Mouse (Mus musculus) olfactory bulb, adult 2 months (tissue): ENCODE results near the gene Mroh9. TPM values are rescaled to one million over a fixed set of nuclear protein-coding genes. Genes with fewer than 3 reads are reported as not detected.

Source experiments
- H3K27ac ChIP-seq: fragments of 200-500 bp; 2 replicates; pipeline ENCODE4 v1.5.1; 2012; ENCODE audit warnings: low read depth, low read length; ENCODE audit not compliant: insufficient read depth
- H3K4me1 ChIP-seq: fragments of 200-500 bp; 2 replicates; pipeline ENCODE4 v1.6.1; 2012; ENCODE audit warnings: low read length; ENCODE audit not compliant: control insufficient read depth, insufficient read depth
- H3K4me3 ChIP-seq: fragments of 200-500 bp; 2 replicates; pipeline ENCODE4 v1.5.1; 2012; ENCODE audit warnings: mild to moderate bottlenecking, low read depth, low read length, moderate library complexity; ENCODE audit not compliant: insufficient read depth
- CTCF ChIP-seq: fragments of 200-500 bp; IDR thresholded peaks from 2 replicates; pipeline ENCODE4 v1.5.1; 2012; ENCODE audit warnings: low read depth, mild to moderate bottlenecking, low read length, moderate library complexity; ENCODE audit not compliant: insufficient read depth
- POLR2A ChIP-seq: fragments of 200-500 bp; IDR thresholded peaks from 2 replicates; pipeline ENCODE4 v1.6.1; 2012; ENCODE audit warnings: mild to moderate bottlenecking, low read depth, low read length, moderate library complexity; ENCODE audit not compliant: insufficient read depth
- WGBS: fragments of 180-500 bp; shearing (Covaris S2); methylation state at CpG from one replicate; pipeline ENCODE4 v1.1.7; 2018; 5-methylcytosine and 5-hydroxymethylcytosine counted together
- polyA plus RNA-seq: library from polyadenylated mRNA; stranded (reverse); fragments of >200 nt; gene quantifications from 2 replicates; pipeline ENCODE4 v1.2.4, GENCODE M21; 2012; ENCODE audit warnings: low replicate concordance; ENCODE audit not compliant: missing spikeins, insufficient read depth, insufficient read length

The Mroh9 gene
- polyA plus RNA-seq: not detected in 2 replicates

- TF ChIP-seq POLR2A (no peak), CTCF (no peak)
- H3K4me1 ChIP-seq: no peaks in the 10 kb centered on the region
- no peak within 1 kb of the TSS for H3K27ac ChIP-seq
- WGBS: 94% methylated on average over 2 of the region's 2 CpGs
- no peak within 1 kb of the TSS for H3K4me3 ChIP-seq
These were observed at the start of gene Mroh9 for GRCm38 (mm10) chr1:163085570-163085969. Gene Mroh9, minus strand, starts transcription at chr1:163085670.

- H3K4me1 ChIP-seq: no peaks in the 10 kb centered on the region
- 66% methylated on average over 3 of the region's 3 CpGs for WGBS
- H3K27ac ChIP-seq: no peak overlapping the region
- no peak overlapping the region for H3K4me3 ChIP-seq
- TF ChIP-seq CTCF (no peak), POLR2A (no peak)
These were observed 44.5 kb upstream of the Mroh9 start for GRCm38 (mm10) chr1:163129976-163130375.

GRCm38 (mm10) chr1:163129129-163129900 lies 43.8 kb upstream of the Mroh9 start:
- H3K4me3 ChIP-seq: no peak overlapping the region
- WGBS: 47% methylated on average over 9 of the region's 9 CpGs
- no peak overlapping the region for H3K27ac ChIP-seq
- H3K4me1 ChIP-seq: no peaks in the 10 kb centered on the region
- TF ChIP-seq CTCF: no peak
- no peak for TF ChIP-seq POLR2A

GRCm38 (mm10) chr1:163126175-163126881 lies 40.9 kb upstream of the Mroh9 start:
- TF ChIP-seq CTCF: no peak
- TF ChIP-seq POLR2A: no peak
- H3K4me1 ChIP-seq: no peaks in the 10 kb centered on the region; the same call in 1 of the 2 replicates
- H3K27ac ChIP-seq: no peak overlapping the region
- WGBS: 82% methylated on average over 7 of the region's 7 CpGs
- H3K4me3 ChIP-seq: no peak overlapping the region

GRCm38 (mm10) chr1:163122414-163122813 lies 36.9 kb upstream of the Mroh9 start:
- no peaks in the 10 kb centered on the region; the same call in 1 of the 2 replicates for H3K4me1 ChIP-seq
- H3K4me3 ChIP-seq: no peak overlapping the region
- no peak overlapping the region for H3K27ac ChIP-seq
- TF ChIP-seq CTCF (no peak), POLR2A (no peak)
- WGBS: 86% methylated on average over 1 of the region's 1 CpGs

GRCm38 (mm10) chr1:163113461-163114174 lies 28.1 kb upstream of the Mroh9 start:
- H3K27ac ChIP-seq: no peak overlapping the region
- 54% methylated on average over 8 of the region's 8 CpGs for whole genome bisulfite sequencing
- no peaks in the 10 kb centered on the region for H3K4me1 ChIP-seq
- TF ChIP-seq CTCF (no peak), POLR2A (no peak)
- H3K4me3 ChIP-seq: no peak overlapping the region

GRCm38 (mm10) chr1:163112482-163113164 lies 27.2 kb upstream of the Mroh9 start:
- WGBS: 92% methylated on average over 4 of the region's 4 CpGs
- H3K27ac ChIP-seq: no peak overlapping the region

GRCm38 (mm10) chr1:163104960-163105359 lies 19.5 kb upstream of the Mroh9 start:
- TF ChIP-seq CTCF (no peak), POLR2A (no peak)
- Histone ChIP-seq H3K4me1 (no peaks in the 10 kb centered on the region), H3K4me3 (no peak overlapping the region), H3K27ac (no peak overlapping the region)
- WGBS: 68% methylated on average over 1 of the region's 1 CpGs

More at GRCm38 (mm10) chr1:163112482-163113164, 27.2 kb upstream of the Mroh9 start:
- TF ChIP-seq CTCF: no peak
- TF ChIP-seq POLR2A: no peak
- no peaks in the 10 kb centered on the region for H3K4me1 ChIP-seq
- no peak overlapping the region for H3K4me3 ChIP-seq
